ENCODE assay signal across 17 mouse cellular contexts in the genomic region with DNA sequence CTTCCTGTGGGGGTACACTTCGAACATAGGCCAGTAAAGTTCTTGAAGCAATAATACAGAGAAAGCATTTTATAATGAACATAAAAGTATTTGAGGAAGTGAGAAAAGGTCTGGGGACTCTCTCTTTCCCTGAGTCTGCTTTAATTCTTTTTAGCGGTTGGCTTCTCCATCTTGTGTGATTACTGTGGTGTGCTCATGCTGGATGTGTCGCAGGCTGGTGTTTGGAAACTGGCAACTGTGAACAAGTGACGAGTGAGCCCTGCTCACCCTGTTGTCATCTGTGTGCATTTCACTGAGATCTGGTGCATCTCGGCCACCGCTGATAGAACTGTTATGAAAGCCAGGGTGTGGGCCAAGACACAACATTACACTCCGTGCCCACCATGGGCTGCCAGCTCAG.
DNase-seq lines count a peak whose midpoint lies in the region; ATAC-seq and TF ChIP-seq lines count a peak whose summit lies in the region.
"Had no signal": no experiment of that assay in that cellular context is flagged by ENCODE, and none has a peak within 500 bp of the region (broad histone marks: within the 10 kb centered on the region; RNA-seq: fewer than 3 reads in every experiment).

No protein-coding gene starts in this region.

- no peak overlapping the region for H3K9ac ChIP-seq in hindbrain, embryonic 13.5 days
- H3K9ac ChIP-seq in hindbrain, embryonic 11.5 days (ENCODE audit: low read depth, low read length) = no peak overlapping the region
- H3K9ac ChIP-seq in midbrain, embryonic 14.5 days (replicated peaks; ENCODE audit: low read length) = no peak overlapping the region
- no peak overlapping the region for H3K9ac ChIP-seq in midbrain, embryonic 16.5 days (ENCODE audit: low read depth, low read length)
- H3K9ac ChIP-seq: heart, embryonic 12.5 days had no signal

- H3K27me3 ChIP-seq in hindbrain, embryonic 13.5 days = no peaks in the 10 kb centered on the region
- H3K27me3 ChIP-seq in hindbrain, embryonic 11.5 days (ENCODE audit: control insufficient read depth, insufficient read depth, low read length) = no peaks in the 10 kb centered on the region
- no peaks in the 10 kb centered on the region for H3K27me3 ChIP-seq in midbrain, embryonic 14.5 days (ENCODE audit: control insufficient read depth, insufficient read depth, low read length)
- H3K27me3 ChIP-seq in midbrain, embryonic 16.5 days (ENCODE audit: control insufficient read depth, insufficient read depth, low read depth, low read length) = no peaks in the 10 kb centered on the region
- H3K27me3 ChIP-seq: heart, embryonic 12.5 days had no signal

- no peak for ATAC-seq in hindbrain, embryonic 13.5 days (ENCODE audit: low FRiP score)
- no peak for ATAC-seq in hindbrain, embryonic 11.5 days (ENCODE audit: low FRiP score)
- no peak for ATAC-seq in midbrain, embryonic 14.5 days (ENCODE audit: low FRiP score, low TSS enrichment)
- ATAC-seq in midbrain, embryonic 16.5 days = no peak
- ATAC-seq in common myeloid progenitor, adult 5-6 weeks (replicated peaks; ENCODE audit: low read depth, poor library complexity, severe bottlenecking) = peak; percentile 65
- ATAC-seq in monocyte, adult 5-6 weeks (replicated peaks; ENCODE audit: insufficient number of reproducible peaks, low FRiP score, low TSS enrichment, poor library complexity, severe bottlenecking) = peak; percentile 49
- ATAC-seq: activated CD4-positive, CD25-positive, alpha-beta regulatory T cell, adult 4 months; intestine, postnatal 0 days had no signal

- H3K4me2 ChIP-seq in hindbrain, embryonic 13.5 days = no peak overlapping the region
- no peak overlapping the region for H3K4me2 ChIP-seq in hindbrain, embryonic 11.5 days (replicated peaks; ENCODE audit: low read depth, low read length)
- no peak overlapping the region for H3K4me2 ChIP-seq in midbrain, embryonic 14.5 days (ENCODE audit: low read length)
- no peak overlapping the region for H3K4me2 ChIP-seq in midbrain, embryonic 16.5 days (ENCODE audit: low read length)
- H3K4me2 ChIP-seq: heart, embryonic 12.5 days had no signal

- H3K27ac ChIP-seq in hindbrain, embryonic 13.5 days = peak overlapping the region; percentile 83
- H3K27ac ChIP-seq in hindbrain, embryonic 11.5 days (ENCODE audit: low read depth, low read length) = no peak overlapping the region
- peak overlapping the region; percentile 80; the same call in 1 of the 2 replicates for H3K27ac ChIP-seq in midbrain, embryonic 14.5 days (replicated peaks; ENCODE audit: low read depth, low read length)
- H3K27ac ChIP-seq in midbrain, embryonic 16.5 days (ENCODE audit: low read length) = no peak overlapping the region; the same call in 1 of the 2 replicates
- no peak overlapping the region for H3K27ac ChIP-seq in gastrocnemius, adult 2 months
- H3K27ac ChIP-seq: embryonic facial prominence, embryonic 10.5 days had no signal

- H3K4me1 ChIP-seq in hindbrain, embryonic 13.5 days (replicated peaks) = peaks cover 68% of the 10 kb centered on the region
- peaks cover 3% of the 10 kb centered on the region for H3K4me1 ChIP-seq in hindbrain, embryonic 11.5 days (replicated peaks; ENCODE audit: control insufficient read depth, insufficient read depth, low read length)
- H3K4me1 ChIP-seq in midbrain, embryonic 14.5 days (ENCODE audit: control insufficient read depth, insufficient read depth, low read length) = peaks cover 42% of the 10 kb centered on the region
- peaks cover 41% of the 10 kb centered on the region for H3K4me1 ChIP-seq in midbrain, embryonic 16.5 days (ENCODE audit: control insufficient read depth, insufficient read depth, low read length)

- intact Hi-C loops in gastrocnemius, adult 2 months (cut with DNase I) = no loop called here

- 89% methylated on average over 7 of the region's 7 CpGs for WGBS in hindbrain, embryonic 13.5 days
- WGBS in hindbrain, embryonic 11.5 days = 90% methylated on average over 7 of the region's 7 CpGs
- 94% methylated on average over 7 of the region's 7 CpGs for WGBS in midbrain, embryonic 14.5 days
- WGBS in midbrain, embryonic 16.5 days = 92% methylated on average over 7 of the region's 7 CpGs

- DNase-seq in hindbrain, embryonic 11.5 days (ENCODE audit: low spot score) = no peak
- no peak for DNase-seq in midbrain, embryonic 14.5 days
- no peak for DNase-seq in adrenal gland, postnatal 36 days
- DNase-seq in gastrocnemius, adult 2 months = no peak
- DNase-seq: cerebellum, adult 9-10 months; gastrocnemius, postnatal 10 days; kidney, postnatal 36 days; liver; right cerebral cortex, postnatal 4 days had no signal

- H3K4me3 ChIP-seq in hindbrain, embryonic 13.5 days = no peak overlapping the region
- no peak overlapping the region for H3K4me3 ChIP-seq in hindbrain, embryonic 11.5 days (ENCODE audit: low read depth, low read length)
- H3K4me3 ChIP-seq in midbrain, embryonic 14.5 days (replicated peaks; ENCODE audit: low read depth, low read length) = no peak overlapping the region
- H3K4me3 ChIP-seq in midbrain, embryonic 16.5 days (ENCODE audit: low read depth, low read length) = no peak overlapping the region
- H3K4me3 ChIP-seq in gastrocnemius, adult 2 months = no peak overlapping the region
- H3K4me3 ChIP-seq: embryonic facial prominence, embryonic 10.5 days; heart, embryonic 12.5 days had no signal

- no peaks in the 10 kb centered on the region for H3K36me3 ChIP-seq in hindbrain, embryonic 13.5 days
- H3K36me3 ChIP-seq in hindbrain, embryonic 11.5 days (ENCODE audit: control insufficient read depth, insufficient read depth, low read length) = no peaks in the 10 kb centered on the region
- no peaks in the 10 kb centered on the region for H3K36me3 ChIP-seq in midbrain, embryonic 14.5 days (ENCODE audit: control insufficient read depth, insufficient read depth, low read length)
- no peaks in the 10 kb centered on the region for H3K36me3 ChIP-seq in midbrain, embryonic 16.5 days (ENCODE audit: control insufficient read depth, insufficient read depth, low read length)
- H3K36me3 ChIP-seq: embryonic facial prominence, embryonic 10.5 days; heart, embryonic 12.5 days had no signal

- H3K9me3 ChIP-seq in hindbrain, embryonic 13.5 days = no peaks in the 10 kb centered on the region
- no peaks in the 10 kb centered on the region for H3K9me3 ChIP-seq in hindbrain, embryonic 11.5 days (ENCODE audit: control insufficient read depth, low read length)
- no peaks in the 10 kb centered on the region for H3K9me3 ChIP-seq in midbrain, embryonic 14.5 days (ENCODE audit: control insufficient read depth, low read length)
- H3K9me3 ChIP-seq in midbrain, embryonic 16.5 days (replicated peaks; ENCODE audit: control insufficient read depth, low read length, poor library complexity, severe bottlenecking) = no peaks in the 10 kb centered on the region
- H3K9me3 ChIP-seq: embryonic facial prominence, embryonic 10.5 days; heart, embryonic 12.5 days had no signal

- TF ChIP-seq CTCF in gastrocnemius, adult 2 months (IDR thresholded peaks at IDR 0.05) = no peak

Comparison
In these comparisons a context has a peak if more than half of its experiments do, and no peak if none do; other contexts are left out.
1. H3K27ac ChIP-seq: peak in hindbrain, embryonic 13.5 days (single experiment) and midbrain, embryonic 14.5 days (single experiment); none in hindbrain, embryonic 11.5 days (single experiment), midbrain, embryonic 16.5 days (single experiment) and gastrocnemius, adult 2 months (single experiment).
2. ATAC-seq: peak in common myeloid progenitor, adult 5-6 weeks (single experiment) and monocyte, adult 5-6 weeks (single experiment); none in hindbrain, embryonic 13.5 days (single experiment), hindbrain, embryonic 11.5 days (single experiment), midbrain, embryonic 14.5 days (single experiment) and midbrain, embryonic 16.5 days (single experiment).